Mouse (Mus musculus): ENCODE data around the gene Hnrnpul1. TPM values are rescaled to one million over a fixed set of nuclear protein-coding genes. Genes with fewer than 3 reads are reported as not detected.

Gene Hnrnpul1
- polyA plus RNA-seq (2012; rRNA removed): 46.5 and 50.5 TPM in 2 replicates

DNA sequence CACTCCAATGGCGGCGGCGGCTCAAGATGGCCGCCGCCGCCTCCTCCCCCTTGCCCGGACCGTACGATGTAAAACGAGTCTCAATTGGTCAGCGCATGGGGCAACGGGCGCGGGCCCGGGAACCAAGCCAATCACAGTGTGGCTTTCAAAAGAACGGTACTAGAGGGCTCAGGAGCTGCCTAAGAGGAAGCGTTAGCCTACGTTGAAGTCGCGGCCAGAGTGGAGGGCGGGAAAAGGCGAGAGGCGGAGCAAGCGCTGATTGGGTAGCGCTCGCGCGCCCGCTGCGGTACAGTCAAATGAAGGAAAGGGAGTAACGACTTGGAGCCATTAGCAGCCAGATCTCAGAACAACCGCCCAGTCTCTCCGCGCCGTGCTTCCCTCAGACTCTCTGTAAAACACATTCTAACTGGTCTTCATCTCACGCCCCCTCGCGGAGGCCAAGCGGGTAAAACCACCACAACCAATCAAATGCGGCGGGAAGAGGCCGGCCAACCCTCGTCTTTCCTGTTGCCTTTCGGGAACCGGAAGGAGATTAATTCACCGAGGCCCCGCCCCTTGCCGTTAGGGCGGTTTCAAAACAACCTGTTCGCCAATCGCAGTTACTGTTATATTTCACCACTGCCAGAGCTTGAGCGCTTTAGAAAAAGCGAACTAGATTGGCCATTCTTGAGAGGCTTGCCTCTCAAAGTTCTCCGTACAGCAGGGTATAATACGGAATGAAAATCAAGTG lies at the start of gene Hnrnpul1:
Hnrnpul1 (minus strand) TSS at position 20 of the 730 bp plus-strand sequence.

GRCm38 (mm10) chr7:25788220-25789128 lies 33.9 kb upstream of the Hnrnpul1 start, which contains the start of gene Axl:
TSS of gene Axl (minus strand) at chr7:25788705.

DNA sequence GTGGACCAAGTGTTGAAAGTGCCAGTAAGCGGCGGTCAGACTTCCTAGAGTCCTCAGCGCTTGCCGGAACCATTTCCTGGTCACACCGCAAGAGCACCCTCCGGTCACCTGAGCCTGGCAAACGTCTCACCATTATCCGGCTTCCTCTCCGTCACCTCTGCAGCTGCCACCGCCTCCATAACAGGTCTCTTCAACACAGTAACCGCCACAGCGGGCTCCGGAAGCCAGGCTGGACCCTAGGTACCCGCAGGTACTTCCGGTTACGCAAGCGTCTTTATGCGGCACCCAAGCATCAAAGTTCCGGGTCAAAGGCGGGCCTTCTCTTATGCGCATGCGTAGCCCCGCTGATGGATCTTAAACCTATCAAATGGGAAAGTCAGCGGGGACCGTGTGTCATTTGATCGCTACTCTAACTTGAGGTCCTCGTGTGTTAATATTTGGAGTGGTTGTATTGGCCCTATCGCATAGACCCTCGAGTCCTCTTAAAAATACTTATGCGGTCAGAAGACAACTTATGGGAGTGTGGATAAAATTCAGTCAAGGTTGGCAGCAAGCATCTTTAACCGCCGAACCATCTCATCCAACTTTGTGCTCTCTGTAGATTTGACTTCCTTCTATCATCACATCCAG lies 35.7 kb downstream of the Hnrnpul1 start, which contains the start of gene Ccdc97:
Ccdc97 (minus strand) TSS at position 301 of the 630 bp plus-strand sequence.

DNA sequence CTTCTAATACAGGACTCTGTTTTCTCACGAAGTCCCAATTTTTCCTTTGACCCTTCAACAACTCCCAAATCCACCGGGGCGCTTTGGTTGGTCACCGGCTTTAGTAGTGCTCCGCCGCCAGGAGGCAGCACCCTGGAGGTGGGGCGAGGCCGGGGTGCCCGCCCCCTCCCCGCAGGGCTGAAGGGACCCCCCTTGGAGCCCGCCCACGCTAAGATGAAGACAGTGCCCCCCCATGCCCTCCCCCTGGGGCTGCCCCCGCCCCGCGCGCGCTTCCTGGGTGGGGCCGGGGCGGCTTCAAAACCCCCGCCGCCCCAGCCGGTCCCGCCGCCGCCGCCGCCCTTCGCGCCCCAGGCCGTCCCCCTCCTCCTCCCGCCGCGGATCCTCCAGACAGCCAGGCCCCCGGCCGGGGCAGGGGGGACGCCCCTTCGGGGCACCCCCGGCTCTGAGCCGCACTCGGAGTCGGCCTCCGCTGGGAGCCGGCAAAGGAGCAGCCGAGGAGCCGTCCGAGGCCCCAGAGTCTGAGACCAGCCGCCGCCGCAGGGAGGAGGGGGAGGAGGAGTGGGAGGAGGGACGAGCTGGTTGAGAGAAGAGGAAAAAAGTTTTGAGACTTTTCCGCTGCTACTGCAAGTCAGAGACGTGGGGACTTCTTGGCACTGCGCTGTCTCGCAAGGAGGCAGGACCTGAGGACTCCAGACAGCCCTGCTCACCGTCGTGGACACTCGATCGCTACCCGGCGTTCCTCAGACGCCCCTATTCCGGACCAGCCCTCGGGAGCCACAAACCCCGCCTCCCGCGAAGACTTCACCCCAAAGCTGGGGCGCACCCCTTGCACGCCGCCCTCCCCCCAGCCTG lies 67.7 kb downstream of the Hnrnpul1 start, which contains the start of gene Tgfb1:
Tgfb1 (plus strand) TSS at position 323 of the 852 bp plus-strand sequence.

DNA sequence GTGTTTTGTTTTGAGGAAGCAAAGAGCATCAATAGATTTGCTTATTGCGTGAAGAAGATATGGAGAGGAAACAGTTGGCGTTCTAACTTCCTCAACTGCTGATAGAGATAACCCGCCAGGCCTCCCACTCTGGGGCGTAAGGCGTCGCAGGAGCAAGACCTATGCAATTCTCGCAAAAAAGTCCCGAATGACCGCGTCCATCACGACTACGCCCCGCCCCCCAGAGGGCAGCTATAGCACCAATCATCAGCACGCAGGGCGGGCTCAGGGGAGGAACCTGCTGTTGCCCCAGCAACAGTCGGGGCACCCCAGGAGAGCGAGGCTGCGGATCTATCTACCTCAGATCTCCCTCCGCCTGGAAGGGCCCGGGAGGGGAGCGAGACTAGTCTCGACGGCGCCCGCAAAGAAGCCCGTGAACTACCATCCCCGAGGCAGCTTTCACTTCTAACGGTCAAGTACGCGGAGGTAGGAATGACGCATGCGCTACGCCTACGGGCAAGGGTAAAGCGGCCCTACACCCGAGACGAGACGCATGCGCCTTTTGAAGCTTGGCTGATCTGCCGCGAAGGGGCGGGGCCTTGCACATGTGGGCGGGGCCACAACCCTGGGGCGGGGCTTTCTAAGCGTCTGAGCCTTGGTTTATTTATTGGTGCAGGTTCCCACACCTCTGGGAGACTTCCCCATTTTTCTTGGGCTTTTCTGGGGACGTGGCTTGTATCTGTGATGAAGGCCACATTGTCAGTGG lies 73.9 kb downstream of the Hnrnpul1 start, which contains the start of gene B9d2:
B9d2 (plus strand) TSS at position 267 of the 745 bp plus-strand sequence.

DNA sequence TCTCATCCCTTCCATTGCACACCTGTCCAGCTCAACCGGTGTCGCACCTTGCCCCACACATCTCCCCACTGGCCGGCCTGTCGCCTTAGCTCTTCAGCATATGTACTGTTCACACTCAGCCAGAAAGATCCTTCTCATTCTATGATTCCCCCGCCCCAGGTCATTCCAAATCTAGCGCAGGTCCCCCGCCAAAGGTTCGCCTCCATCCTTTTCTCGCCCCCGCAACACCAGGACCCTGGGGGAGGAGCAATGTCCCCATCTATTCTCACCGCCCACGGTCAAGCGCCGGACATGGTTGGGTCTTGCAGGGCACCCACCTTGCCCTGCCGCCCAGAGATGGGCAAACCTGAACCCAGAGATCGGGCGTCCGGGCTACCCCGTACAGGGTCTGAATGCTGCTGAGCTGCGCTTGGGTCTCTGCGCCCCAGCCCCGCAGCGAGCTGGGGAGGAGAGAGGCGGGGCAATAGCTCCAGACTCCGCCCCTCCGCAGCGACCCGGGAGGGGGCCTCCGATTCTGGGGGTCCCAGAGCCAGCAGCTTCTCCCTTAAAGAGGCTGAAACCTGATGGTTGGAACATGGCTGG lies 79.7 kb downstream of the Hnrnpul1 start, which contains the start of gene Tmem91:
Tmem91 (minus strand) TSS at position 448 of the 582 bp plus-strand sequence.

Other genes with a start within 250 kb of the Hnrnpul1 start
- gene Ceacam2, start 214.9 kb downstream of the Hnrnpul1 start, polyA plus RNA-seq (2012; rRNA removed): 1.6 and 2.0 TPM in 2 replicates
- gene Erich4, start 138.9 kb downstream of the Hnrnpul1 start, polyA plus RNA-seq (2012; rRNA removed): 0.65 and 1.7 TPM in 2 replicates
- gene Dmac2, start 135.3 kb downstream of the Hnrnpul1 start, polyA plus RNA-seq (2012; rRNA removed): 86.7 and 94.4 TPM in 2 replicates
- gene B3gnt8, start 128.1 kb downstream of the Hnrnpul1 start, polyA plus RNA-seq (2012; rRNA removed): 14.8 and 18.0 TPM in 2 replicates
- gene Bckdha, start 95.8 kb downstream of the Hnrnpul1 start, polyA plus RNA-seq (2012; rRNA removed): 124 and 131 TPM in 2 replicates
- gene Exosc5, start 95.6 kb downstream of the Hnrnpul1 start, polyA plus RNA-seq (2012; rRNA removed): 73.3 and 77.2 TPM in 2 replicates
- gene Tmem91, start 79.6 kb downstream of the Hnrnpul1 start, polyA plus RNA-seq (2012; rRNA removed): 0.58 and 1.6 TPM in 2 replicates
- 31.8 and 42.8 TPM in 2 replicates for gene B9d2, start 74.0 kb downstream of the Hnrnpul1 start, polyA plus RNA-seq (2012; rRNA removed)
- 19.2 and 29.7 TPM in 2 replicates for gene Tgfb1, start 67.8 kb downstream of the Hnrnpul1 start, polyA plus RNA-seq (2012; rRNA removed)
- gene Ccdc97, start 35.7 kb downstream of the Hnrnpul1 start, polyA plus RNA-seq (2012; rRNA removed): 73.4 and 84.1 TPM in 2 replicates
- 49.2 and 52.7 TPM in 2 replicates for gene Axl, start 33.9 kb upstream of the Hnrnpul1 start, polyA plus RNA-seq (2012; rRNA removed)
- 83.9 and 93.4 TPM in 2 replicates for gene Cyp2s1, start 62.2 kb upstream of the Hnrnpul1 start, polyA plus RNA-seq (2012; rRNA removed)
- gene Cyp2b10, start 142.9 kb upstream of the Hnrnpul1 start, polyA plus RNA-seq (2012; rRNA removed): not detected in 2 replicates

Measured in colon, adult 2 months (tissue).